Comparison of ENCODE assay signal across 15 mouse cellular contexts in the genomic region with DNA sequence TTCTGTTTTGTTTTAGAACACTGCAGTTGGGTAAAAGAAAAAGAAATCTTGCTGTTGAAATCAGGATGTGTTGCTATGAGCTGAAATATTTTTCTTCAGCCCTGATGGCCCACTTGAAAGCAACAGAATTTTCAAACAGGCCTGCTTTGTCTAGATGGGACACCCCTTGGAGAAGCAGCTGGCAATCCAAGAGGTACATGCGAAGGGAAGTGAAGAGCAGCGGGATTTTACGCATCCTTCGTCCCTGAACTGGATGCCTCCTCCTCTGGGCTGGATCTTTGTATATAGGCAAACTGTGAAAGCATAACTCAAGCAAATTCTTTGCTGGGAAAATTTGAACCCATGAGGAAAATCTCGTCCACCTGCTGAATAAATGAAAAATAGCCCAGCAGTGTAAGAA.
DNase-seq lines count a peak whose midpoint lies in the region; ATAC-seq and TF ChIP-seq lines count a peak whose summit lies in the region.
"Had no signal": no experiment of that assay in that cellular context is flagged by ENCODE, and none has a peak within 500 bp of the region (broad histone marks: within the 10 kb centered on the region; RNA-seq: fewer than 3 reads in every experiment).

No protein-coding gene starts in this region.

- no peak for TF ChIP-seq POLR2A in spleen, adult 2 months (IDR thresholded peaks at IDR 0.05; ENCODE audit: low read depth, low read length)

- DNase-seq in intestine, embryonic 14.5 days (ENCODE audit: low spot score) = no peak
- no peak for DNase-seq in spleen, adult 2 months (ENCODE audit: low read depth in 1 of 2, low spot score in 2 of 2)
- DNase-seq in spleen, adult 18-20 months = no peak
- DNase-seq in neural tube, embryonic 11.5 days (ENCODE audit: low spot score) = peak; percentile 38
- no peak for DNase-seq in layer of hippocampus, adult 8-10 months (ENCODE audit: low spot score in 2 of 2)
- no peak for DNase-seq in adrenal gland, postnatal 36 days
- DNase-seq: cerebellum, adult 18-20 months; heart, postnatal 4 days; liver, embryonic 13.5 days had no signal

- peak overlapping the region; percentile 92 for H3K27ac ChIP-seq in intestine, embryonic 14.5 days (ENCODE audit: low read depth)
- no peak overlapping the region for H3K27ac ChIP-seq in intestine, postnatal 0 days (ENCODE audit: low read depth, low read length)
- H3K27ac ChIP-seq in spleen, adult 2 months (ENCODE audit: insufficient read depth, low read length) = 0 out of 2 replicates have a peak overlapping the region, but pooled peaks have one; percentile 27
- H3K27ac ChIP-seq in neural tube, embryonic 11.5 days (ENCODE audit: low read depth, low read length) = peak overlapping the region; percentile 89
- H3K27ac ChIP-seq: embryonic facial prominence, embryonic 12.5 days; forebrain, embryonic 10.5 days; liver, embryonic 13.5 days had no signal

- no peaks in the 10 kb centered on the region for H3K9me3 ChIP-seq in intestine, embryonic 14.5 days (ENCODE audit: control insufficient read depth, low read length)
- no peaks in the 10 kb centered on the region for H3K9me3 ChIP-seq in intestine, postnatal 0 days (ENCODE audit: control insufficient read depth)
- H3K9me3 ChIP-seq in neural tube, embryonic 11.5 days (ENCODE audit: control insufficient read depth, low read length) = no peaks in the 10 kb centered on the region
- H3K9me3 ChIP-seq: embryonic facial prominence, embryonic 12.5 days; forebrain, embryonic 10.5 days; liver, embryonic 13.5 days had no signal

- no peak for TF ChIP-seq CTCF in intestine, postnatal 0 days (IDR thresholded peaks at IDR 0.05; ENCODE audit: low read depth)
- no peak for TF ChIP-seq CTCF in spleen, adult 2 months (IDR thresholded peaks at IDR 0.05; ENCODE audit: extremely low read depth, insufficient read depth, insufficient read length, insufficient replicate concordance)

- peak overlapping the region; percentile 34 for H3K9ac ChIP-seq in intestine, embryonic 14.5 days (ENCODE audit: low read length)
- H3K9ac ChIP-seq in intestine, postnatal 0 days (ENCODE audit: low read depth, low read length) = no peak overlapping the region
- H3K9ac ChIP-seq in neural tube, embryonic 11.5 days (ENCODE audit: low read length) = no peak overlapping the region; the same call in 1 of the 2 replicates
- H3K9ac ChIP-seq: embryonic facial prominence, embryonic 12.5 days; liver, embryonic 13.5 days had no signal

- no peak for ATAC-seq in intestine, embryonic 14.5 days (replicated peaks; ENCODE audit: low FRiP score, low TSS enrichment, low read depth)
- ATAC-seq in intestine, postnatal 0 days = no peak
- peak; percentile 31; the same call in 1 of the 2 replicates for ATAC-seq in neural tube, embryonic 11.5 days (ENCODE audit: insufficient read depth, low FRiP score, low TSS enrichment)
- ATAC-seq: activated CD4-positive, CD25-positive, alpha-beta regulatory T cell, adult 4 months; midbrain, embryonic 16.5 days had no signal

- no peaks in the 10 kb centered on the region for H3K27me3 ChIP-seq in intestine, embryonic 14.5 days (replicated peaks; ENCODE audit: control insufficient read depth, insufficient read depth, low read length)
- H3K27me3 ChIP-seq in intestine, postnatal 0 days (replicated peaks; ENCODE audit: control insufficient read depth, insufficient read depth, low read length) = no peaks in the 10 kb centered on the region
- H3K27me3 ChIP-seq in spleen, adult 2 months (ENCODE audit: control insufficient read depth, insufficient read depth, low read length) = no peaks in the 10 kb centered on the region
- no peaks in the 10 kb centered on the region for H3K27me3 ChIP-seq in neural tube, embryonic 11.5 days (ENCODE audit: control insufficient read depth, insufficient read depth, low read length)
- H3K27me3 ChIP-seq: embryonic facial prominence, embryonic 12.5 days; liver, embryonic 13.5 days had no signal

- H3K4me2 ChIP-seq in intestine, embryonic 14.5 days (ENCODE audit: low read length) = peak overlapping the region; percentile 50
- H3K4me2 ChIP-seq in intestine, postnatal 0 days (replicated peaks; ENCODE audit: low read depth) = no peak overlapping the region
- no peak overlapping the region for H3K4me2 ChIP-seq in neural tube, embryonic 11.5 days (ENCODE audit: low read depth)
- H3K4me2 ChIP-seq: embryonic facial prominence, embryonic 12.5 days; liver, embryonic 13.5 days had no signal

- H3K36me3 ChIP-seq in intestine, embryonic 14.5 days (ENCODE audit: control insufficient read depth, insufficient read depth, low read length) = no peaks in the 10 kb centered on the region
- no peaks in the 10 kb centered on the region for H3K36me3 ChIP-seq in intestine, postnatal 0 days (ENCODE audit: control insufficient read depth, insufficient read depth)
- no peaks in the 10 kb centered on the region for H3K36me3 ChIP-seq in spleen, adult 2 months (ENCODE audit: control insufficient read depth, insufficient read depth, low read length)
- no peaks in the 10 kb centered on the region for H3K36me3 ChIP-seq in neural tube, embryonic 11.5 days (ENCODE audit: control insufficient read depth, insufficient read depth, low read length)
- H3K36me3 ChIP-seq: embryonic facial prominence, embryonic 12.5 days; forebrain, embryonic 10.5 days; G1E; liver, embryonic 13.5 days had no signal

- no peak overlapping the region for H3K4me3 ChIP-seq in intestine, embryonic 14.5 days (ENCODE audit: low read depth, low read length)
- no peak overlapping the region for H3K4me3 ChIP-seq in intestine, postnatal 0 days (ENCODE audit: low read depth, low read length)
- no peak overlapping the region for H3K4me3 ChIP-seq in spleen, adult 2 months (ENCODE audit: extremely low read depth, insufficient read depth, insufficient read length)
- no peak overlapping the region for H3K4me3 ChIP-seq in neural tube, embryonic 11.5 days (ENCODE audit: low read depth, low read length)
- H3K4me3 ChIP-seq: embryonic facial prominence, embryonic 12.5 days; forebrain, embryonic 10.5 days; liver, embryonic 13.5 days had no signal

- H3K4me1 ChIP-seq in intestine, embryonic 14.5 days (replicated peaks; ENCODE audit: control insufficient read depth, insufficient read depth, low read length) = peaks cover 59% of the 10 kb centered on the region
- H3K4me1 ChIP-seq in intestine, postnatal 0 days (replicated peaks; ENCODE audit: control insufficient read depth, insufficient read depth, low read length) = 0 out of 2 replicates have a peak, but pooled peaks cover 3% of the 10 kb centered on the region
- H3K4me1 ChIP-seq in spleen, adult 2 months (ENCODE audit: control insufficient read depth, insufficient read depth, insufficient read length) = no peaks in the 10 kb centered on the region
- H3K4me1 ChIP-seq in neural tube, embryonic 11.5 days (ENCODE audit: control insufficient read depth, insufficient read depth, low read length) = peaks cover 47% of the 10 kb centered on the region

- 25% methylated on average over 5 of the region's 5 CpGs for WGBS in intestine, embryonic 14.5 days
- WGBS in intestine, postnatal 0 days = 65% methylated on average over 5 of the region's 5 CpGs
- WGBS in spleen, adult 2 months = 83% methylated on average over 5 of the region's 5 CpGs
- WGBS in neural tube, embryonic 11.5 days = 16% methylated on average over 5 of the region's 5 CpGs
